Mouse (Mus musculus) cerebellum, adult 2 months (tissue): ENCODE measurements around the gene Hoxd1. TPM values are rescaled to one million over a fixed set of nuclear protein-coding genes. Genes with fewer than 3 reads are reported as not detected.

ENCODE experiments used
- DNase-seq, 2 experiments: peaks; one replicate each; pipeline ENCODE4 v3.0.0; 2021
- H3K27ac ChIP-seq: fragments of 200-500 bp; 2 replicates; pipeline ENCODE4 v1.5.1; 2012; ENCODE audit warnings: low read length, control low read depth, inconsistent platforms; ENCODE audit not compliant: insufficient read depth
- H3K27me3 ChIP-seq: fragments of 200-500 bp; 2 replicates; pipeline ENCODE4 v1.6.1; 2012; ENCODE audit warnings: inconsistent platforms, mild to moderate bottlenecking, low read length, moderate library complexity; ENCODE audit not compliant: control insufficient read depth, insufficient read depth
- H3K4me1 ChIP-seq: fragments of 200-500 bp; 2 replicates; pipeline ENCODE4 v1.6.1; 2011; ENCODE audit warnings: low read length; ENCODE audit not compliant: control insufficient read depth, insufficient read depth
- H3K4me3 ChIP-seq: fragments of 200-500 bp; replicated peaks from 2 replicates; pipeline ENCODE3; 2011; ENCODE audit warnings: mild to moderate bottlenecking, low read depth, low read length, control low read depth; ENCODE audit not compliant: insufficient read depth
- CTCF ChIP-seq: fragments of 200-500 bp; IDR thresholded peaks from 2 replicates; pipeline ENCODE4 v1.5.1; 2011; ENCODE audit warnings: low read depth, mild to moderate bottlenecking, control low read depth, low read length, moderate library complexity, borderline replicate concordance; ENCODE audit not compliant: insufficient read depth
- POLR2A ChIP-seq: fragments of 200-500 bp; IDR thresholded peaks from 2 replicates; pipeline ENCODE4 v1.6.1; 2011; ENCODE audit warnings: low read length, control low read depth, borderline replicate concordance; ENCODE audit not compliant: insufficient read depth
- WGBS: fragments of 180-500 bp; shearing (Covaris S2); methylation state at CpG from one replicate; pipeline ENCODE4 v1.1.7; 2018; 5-methylcytosine and 5-hydroxymethylcytosine counted together
- polyA plus RNA-seq: library from polyadenylated mRNA; depleted of rRNA; stranded (reverse); fragments of >200 nt; gene quantifications from 2 replicates; pipeline ENCODE4 v1.2.3, GENCODE M21; 2012

Hoxd1 gene
- polyA plus RNA-seq, 1 experiment, result 0.77 TPM

GRCm38 (mm10) chr2:74721882-74722281 lies 40.9 kb upstream of the Hoxd1 start:
- no peak overlapping the region for H3K4me3 ChIP-seq
- 8% methylated on average over 6 of the region's 6 CpGs for WGBS
- TF ChIP-seq CTCF (no peak), POLR2A (no peak)

GRCm38 (mm10) chr2:74722949-74723348 lies 39.8 kb upstream of the Hoxd1 start:
- 5% methylated on average over 8 of the region's 8 CpGs for WGBS
- Histone ChIP-seq H3K27me3 (peaks cover 9% of the 10 kb centered on the region; the same call in 1 of the 2 replicates), H3K4me3 (no peak overlapping the region), H3K4me1 (no peaks in the 10 kb centered on the region; the same call in 1 of the 2 replicates), H3K27ac (no peak overlapping the region)
- TF ChIP-seq POLR2A (no peak), CTCF (no peak)
- no peak for DNase-seq

More at GRCm38 (mm10) chr2:74721882-74722281, 40.9 kb upstream of the Hoxd1 start:
- Histone ChIP-seq H3K4me1 (no peaks in the 10 kb centered on the region), H3K27ac (no peak overlapping the region), H3K27me3 (peaks cover 6% of the 10 kb centered on the region; the same call in 1 of the 2 replicates)
- DNase-seq, result no peak

GRCm38 (mm10) chr2:74724244-74725015 lies 38.4 kb upstream of the Hoxd1 start:
- DNase-seq, result no peak
- Histone ChIP-seq H3K4me1 (no peaks in the 10 kb centered on the region; the same call in 1 of the 2 replicates), H3K4me3 (no peak overlapping the region), H3K27me3 (peaks cover 9% of the 10 kb centered on the region; the same call in 1 of the 2 replicates), H3K27ac (no peak overlapping the region)
- WGBS, result 11% methylated on average over 7 of the region's 7 CpGs
- no peak for TF ChIP-seq CTCF
- no peak for TF ChIP-seq POLR2A

- H3K27me3 ChIP-seq, result peaks cover 9% of the 10 kb centered on the region; the same call in 1 of the 2 replicates
- H3K4me3 ChIP-seq, result no peak overlapping the region
- no peak overlapping the region for H3K27ac ChIP-seq
- no peaks in the 10 kb centered on the region; the same call in 1 of the 2 replicates for H3K4me1 ChIP-seq
- no peak for TF ChIP-seq CTCF
- TF ChIP-seq POLR2A, result no peak
- 4% methylated on average over 17 of the region's 17 CpGs for WGBS
- no peak for DNase-seq
Observed at GRCm38 (mm10) chr2:74725171-74725570, 37.6 kb upstream of the Hoxd1 start.

GRCm38 (mm10) chr2:74726551-74726950 lies 36.2 kb upstream of the Hoxd1 start, which contains the start of gene Gm28230:
Gene Gm28230, plus strand, starts transcription at chr2:74726728.
- TF ChIP-seq POLR2A (no peak), CTCF (no peak)
- 1% methylated on average over 5 of the region's 5 CpGs for WGBS
- no peak within 1 kb of the TSS for H3K27ac ChIP-seq
- peaks cover 11% of the 10 kb centered on the region; the same call in 1 of the 2 replicates for H3K27me3 ChIP-seq
- no peak within 1 kb of the TSS for H3K4me3 ChIP-seq
- no peak for DNase-seq
- no peaks in the 10 kb centered on the region; the same call in 1 of the 2 replicates for H3K4me1 ChIP-seq

GRCm38 (mm10) chr2:74726973-74727639 lies 35.7 kb upstream of the Hoxd1 start:
- H3K27ac ChIP-seq, result no peak overlapping the region
- WGBS, result 1% methylated on average over 43 of the region's 43 CpGs
- no peak overlapping the region for H3K4me3 ChIP-seq
- H3K4me1 ChIP-seq, result no peaks in the 10 kb centered on the region; the same call in 1 of the 2 replicates
- H3K27me3 ChIP-seq, result peaks cover 11% of the 10 kb centered on the region; the same call in 1 of the 2 replicates
- DNase-seq, result no peak
- TF ChIP-seq POLR2A, result no peak
- no peak for TF ChIP-seq CTCF

- WGBS, result 3% methylated on average over 25 of the region's 25 CpGs
- TF ChIP-seq CTCF, result no peak
- no peak for TF ChIP-seq POLR2A
- Histone ChIP-seq H3K4me1 (no peaks in the 10 kb centered on the region; the same call in 1 of the 2 replicates), H3K27me3 (peaks cover 14% of the 10 kb centered on the region; the same call in 1 of the 2 replicates), H3K4me3 (no peak overlapping the region), H3K27ac (no peak overlapping the region)
- DNase-seq, result peak in 1 of 2 experiments; percentile 4
Observed at GRCm38 (mm10) chr2:74727640-74728302, 35.0 kb upstream of the Hoxd1 start.
